20 mouse cellular contexts compared by ENCODE assay signal in the genomic region with DNA sequence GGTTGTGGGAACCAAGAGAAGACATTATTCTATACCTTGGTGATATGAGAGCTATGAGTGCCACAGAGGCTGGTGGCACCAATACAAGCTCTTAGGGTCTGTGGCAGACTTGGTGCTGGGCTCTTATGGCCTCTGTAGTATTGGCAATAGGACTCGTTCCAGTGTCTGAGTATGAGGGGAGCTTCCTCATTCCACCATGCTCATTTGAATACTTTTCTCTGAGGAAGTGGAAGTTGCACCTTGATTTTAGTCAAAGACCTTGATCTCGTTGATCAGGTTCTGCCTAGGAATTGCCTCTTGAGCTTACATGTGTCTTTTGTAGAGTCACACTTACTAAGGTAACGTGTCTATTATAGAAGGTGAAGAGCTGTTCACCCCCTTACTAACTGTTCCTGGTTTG. TPM values are rescaled to one million over a fixed set of nuclear protein-coding genes. Genes with fewer than 3 reads are reported as not detected.
DNase-seq lines count a peak whose midpoint lies in the region; ATAC-seq and TF ChIP-seq lines count a peak whose summit lies in the region.
"Had no signal": no experiment of that assay in that cellular context is flagged by ENCODE, and none has a peak within 500 bp of the region (broad histone marks: within the 10 kb centered on the region; RNA-seq: fewer than 3 reads in every experiment).

No protein-coding gene starts in this region.

- dilution Hi-C loops in CH12.LX (cut with MboI; ENCODE audit: extremely low pct_ligation_motif_present, extremely low pct_unique_long_range_greater_than_20kb, low sequenced_read_pairs) = no loop called here

- peak; percentile 1 for DNase-seq in embryo, embryonic 10 days (ENCODE audit: low spot score)
- DNase-seq in embryo, embryonic 11 days = no peak
- peak; percentile 60 for DNase-seq in CH12.LX (ENCODE audit: extremely low read depth)
- DNase-seq in splenic B cell, adult 2 months (ENCODE audit: low read depth, low spot score) = peak; percentile 69
- DNase-seq in lung, adult 18-20 months = no peak
- DNase-seq: adrenal gland, adult 8-10 months; adrenal gland, postnatal 14 days; adrenal gland, postnatal 36 days; cerebellum, adult 11-12 months; cerebellum, adult 2 months; cerebellum, adult 9-10 months; cerebellum, postnatal 10 days; cerebellum, postnatal 25 days; forebrain, postnatal 0 days had no signal

- in situ Hi-C loops in CH12.LX (cut with MboI; ENCODE audit: low pct_ligation_motif_present, low pct_unique_long_range_greater_than_20kb, low sequenced_read_pairs) = no loop called here

- H3K79me2 ChIP-seq in CH12.LX (replicated peaks; ENCODE audit: control insufficient read depth, extremely low read depth, insufficient read depth, poor library complexity, severe bottlenecking) = no peaks in the 10 kb centered on the region

- TF ChIP-seq RAD21 in CH12.LX (IDR thresholded peaks at IDR 0.05; ENCODE audit: low read depth, low read length) = no peak

- H3K4me3 ChIP-seq in CH12.LX (replicated peaks in 1 of 3; ENCODE audit: low read depth in 2 of 3, low read length in 2 of 3, poor library complexity in 1 of 3) = no peak overlapping the region
- H3K4me3 ChIP-seq: embryonic facial prominence, embryonic 10.5 days; embryonic facial prominence, embryonic 12.5 days; forebrain, embryonic 13.5 days; forebrain, embryonic 15.5 days had no signal

- no peak for TF ChIP-seq POLR2A in CH12.LX (IDR thresholded peaks at IDR 0.05; ENCODE audit: low read depth, low read length)

- H3K4me2 ChIP-seq in CH12.LX (ENCODE audit: insufficient read depth, low read depth, poor library complexity, severe bottlenecking) = no peak overlapping the region
- H3K4me2 ChIP-seq: embryonic facial prominence, embryonic 12.5 days; forebrain, embryonic 13.5 days; forebrain, embryonic 15.5 days had no signal

- no peak overlapping the region for H3K9ac ChIP-seq in CH12.LX (ENCODE audit: insufficient read depth, low read depth)
- H3K9ac ChIP-seq: embryonic facial prominence, embryonic 12.5 days; forebrain, embryonic 13.5 days; forebrain, embryonic 15.5 days; forebrain, postnatal 0 days had no signal

- TF ChIP-seq CTCF in CH12.LX (conservative IDR thresholded peaks at IDR 0.05 in 1 of 2, IDR thresholded peaks at IDR 0.05 in 1 of 2; ENCODE audit: low read depth in 2 of 2, low read length in 2 of 2) = no peak

- ATAC-seq in megakaryocyte progenitor cell, adult 5-6 weeks (replicated peaks; ENCODE audit: poor library complexity) = no peak
- ATAC-seq: CD4-positive, CD25-positive, alpha-beta regulatory T cell, adult 4 months; forebrain, embryonic 13.5 days; forebrain, embryonic 15.5 days; forebrain, postnatal 0 days had no signal

- H3K9me3 ChIP-seq in CH12.LX (replicated peaks; ENCODE audit: low read length) = no peaks in the 10 kb centered on the region
- H3K9me3 ChIP-seq: embryonic facial prominence, embryonic 10.5 days; embryonic facial prominence, embryonic 12.5 days; forebrain, embryonic 13.5 days; forebrain, embryonic 15.5 days had no signal

- TF ChIP-seq EP300 in CH12.LX (IDR thresholded peaks at IDR 0.05; ENCODE audit: low read length) = peak; percentile 54; the same call in 1 of the 2 replicates

- peaks cover 0 to 19% of the 10 kb centered on the region in 2 experiments; a peak in 3 of 4 replicates for H3K4me1 ChIP-seq in CH12.LX (ENCODE audit: control insufficient read depth in 1 of 2, insufficient read depth in 2 of 2)
- H3K4me1 ChIP-seq: embryonic facial prominence, embryonic 10.5 days; embryonic facial prominence, embryonic 12.5 days; forebrain, embryonic 13.5 days; forebrain, embryonic 15.5 days had no signal

- H3K27ac ChIP-seq in CH12.LX (ENCODE audit: insufficient read depth, low read depth) = no peak overlapping the region
- H3K27ac ChIP-seq: embryonic facial prominence, embryonic 10.5 days; embryonic facial prominence, embryonic 12.5 days; forebrain, embryonic 13.5 days; forebrain, embryonic 15.5 days had no signal

- no peaks in the 10 kb centered on the region for H3K27me3 ChIP-seq in CH12.LX (replicated peaks)
- no peaks in the 10 kb centered on the region for H3K27me3 ChIP-seq in splenic B cell, adult 2 months (ENCODE audit: control insufficient read depth, insufficient read depth, low read length, poor library complexity, severe bottlenecking)
- H3K27me3 ChIP-seq: embryonic facial prominence, embryonic 12.5 days; forebrain, embryonic 13.5 days; forebrain, embryonic 15.5 days had no signal

- peaks cover 73 to 95% of the 10 kb centered on the region in 2 experiments for H3K36me3 ChIP-seq in CH12.LX (replicated peaks in 1 of 2; ENCODE audit: control insufficient read depth in 1 of 2, insufficient read depth in 1 of 2, low read length in 1 of 2)
- H3K36me3 ChIP-seq in splenic B cell, adult 2 months (ENCODE audit: control insufficient read depth, insufficient read depth, low read length, poor library complexity, severe bottlenecking) = peaks cover 8% of the 10 kb centered on the region

TF ChIP-seq in CH12.LX, 34 proteins besides CTCF, POLR2A, EP300 and RAD21:
- TF ChIP-seq JUN (IDR thresholded peaks at IDR 0.05; ENCODE audit: insufficient read depth, low read depth, low read length) = no peak
- no peak for TF ChIP-seq MAFK (IDR thresholded peaks at IDR 0.05; ENCODE audit: insufficient replicate concordance, low read length)
- no peak for TF ChIP-seq ZMIZ1 (IDR thresholded peaks at IDR 0.05; ENCODE audit: low read depth, low read length)
- no peak for TF ChIP-seq UBTF (IDR thresholded peaks at IDR 0.05; ENCODE audit: low read depth, low read length)
- no peak for TF ChIP-seq KAT2A (IDR thresholded peaks at IDR 0.05; ENCODE audit: insufficient replicate concordance, low read length)
- TF ChIP-seq NRF1 (IDR thresholded peaks at IDR 0.05; ENCODE audit: low read depth, low read length) = no peak
- no peak for TF ChIP-seq CHD1 (IDR thresholded peaks at IDR 0.05; ENCODE audit: low read depth, low read length)
- no peak for TF ChIP-seq CHD2 (IDR thresholded peaks at IDR 0.05; ENCODE audit: low read length)
- no peak for TF ChIP-seq MXI1 (IDR thresholded peaks at IDR 0.05; ENCODE audit: low read depth, low read length)
- TF ChIP-seq MYC (IDR thresholded peaks at IDR 0.05; ENCODE audit: low read depth, low read length) = no peak
- no peak for TF ChIP-seq GABPA (IDR thresholded peaks at IDR 0.05; ENCODE audit: insufficient replicate concordance, low read depth, low read length)
- TF ChIP-seq JUND (conservative IDR thresholded peaks at IDR 0.05; ENCODE audit: low read depth, low read length) = no peak

RNA-seq across cellular contexts. Expression of a gene that starts 24.2 kb away (rescaled TPM):
- 1.9 and 2.6 TPM in 2 replicates for total RNA-seq in CH12.LX (2012; rRNA removed)
- 1.7 and 1.9 TPM in 2 replicates for total RNA-seq in CH12.LX (2014; rRNA removed)
- polyA plus RNA-seq in CH12.LX (2012; ENCODE audit: insufficient read length, low read depth) = 2.9 and 3.3 TPM in 2 replicates
- total RNA-seq in megakaryocyte progenitor cell, adult 5-6 weeks (2015) = 3.1 and 7.6 TPM in 2 replicates
- total RNA-seq in megakaryocyte progenitor cell, adult 5-6 weeks (2017) = 2.1 and 2.5 TPM in 2 replicates

Comparison
In these comparisons a context has a peak if more than half of its experiments do, and no peak if none do; other contexts are left out.
1. DNase-seq: peak in embryo, embryonic 10 days (single experiment), CH12.LX (single experiment) and splenic B cell, adult 2 months (single experiment); none in embryo, embryonic 11 days (single experiment) and lung, adult 18-20 months (0 of 2).